Mouse (Mus musculus): ENCODE measurements around the gene Gimap9. TPM values are rescaled to one million over a fixed set of nuclear protein-coding genes. Genes with fewer than 3 reads are reported as not detected.

Gene Gimap9
- total RNA-seq, 2 experiments from 2014 or later: 5.9 to 12.1 TPM

GRCm38 (mm10) chr6:48685251-48685650 lies 9.3 kb downstream of the Gimap9 start:
- ATAC-seq (replicated peaks; ENCODE audit: low FRiP score, poor library complexity, severe bottlenecking): no peak

DNA sequence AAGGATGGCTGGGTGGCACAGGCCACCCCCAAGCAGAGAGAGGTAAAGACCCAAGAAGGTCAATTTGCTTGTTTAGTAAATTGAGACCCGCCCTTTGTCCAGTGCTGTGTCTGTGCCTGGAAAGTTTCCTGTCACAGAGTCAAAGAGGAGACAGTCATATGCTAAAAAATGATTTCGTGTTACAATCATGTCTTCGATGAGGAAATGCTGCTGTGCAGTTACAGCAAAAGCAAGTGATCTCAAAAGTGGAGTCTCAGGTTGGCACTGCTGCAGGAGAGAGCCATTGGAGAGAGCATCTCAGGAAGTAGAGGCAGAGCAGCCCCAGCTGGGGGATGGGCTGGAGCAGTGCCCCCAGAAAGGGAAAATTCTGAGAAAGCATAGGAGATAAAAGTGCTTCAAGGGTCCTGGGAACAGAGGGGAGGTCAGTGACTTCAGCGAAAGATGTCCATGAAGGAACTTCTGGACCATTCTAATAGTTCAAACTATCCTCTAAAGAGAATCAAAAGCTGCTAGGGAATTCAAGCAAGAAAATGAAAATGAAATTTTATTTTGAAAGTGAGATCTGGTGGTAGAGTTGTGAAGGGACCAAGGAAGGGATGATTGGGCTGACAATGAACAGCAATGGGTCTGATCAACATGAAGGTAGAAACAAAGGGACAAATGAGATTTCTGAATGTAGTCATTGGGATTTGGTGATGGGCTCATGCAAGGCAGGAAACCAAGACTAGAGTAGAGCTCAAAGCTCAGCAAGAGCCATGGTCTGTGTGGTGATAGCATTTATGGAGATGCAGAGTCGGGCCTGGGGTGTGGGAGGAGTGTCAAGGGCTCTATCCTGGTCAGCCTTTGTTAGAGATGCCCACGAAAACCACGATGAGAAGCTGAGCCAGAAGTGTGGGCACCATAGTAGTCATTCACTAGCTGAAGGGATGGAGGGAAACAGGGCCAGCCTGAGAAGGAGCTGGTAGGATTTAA lies 10.1 kb downstream of the Gimap9 start:
- no peak for ATAC-seq (replicated peaks; ENCODE audit: low FRiP score, poor library complexity, severe bottlenecking)

GRCm38 (mm10) chr6:48687077-48687476 lies 11.1 kb downstream of the Gimap9 start:
- ATAC-seq (replicated peaks; ENCODE audit: low FRiP score, poor library complexity, severe bottlenecking): no peak

- no peak for ATAC-seq (replicated peaks; ENCODE audit: low FRiP score, poor library complexity, severe bottlenecking)
Measured at GRCm38 (mm10) chr6:48689320-48689719, 13.4 kb downstream of the Gimap9 start.

- no peak for ATAC-seq (replicated peaks; ENCODE audit: low FRiP score, poor library complexity, severe bottlenecking)
Measured at GRCm38 (mm10) chr6:48692962-48693361, 17.0 kb downstream of the Gimap9 start.

DNA sequence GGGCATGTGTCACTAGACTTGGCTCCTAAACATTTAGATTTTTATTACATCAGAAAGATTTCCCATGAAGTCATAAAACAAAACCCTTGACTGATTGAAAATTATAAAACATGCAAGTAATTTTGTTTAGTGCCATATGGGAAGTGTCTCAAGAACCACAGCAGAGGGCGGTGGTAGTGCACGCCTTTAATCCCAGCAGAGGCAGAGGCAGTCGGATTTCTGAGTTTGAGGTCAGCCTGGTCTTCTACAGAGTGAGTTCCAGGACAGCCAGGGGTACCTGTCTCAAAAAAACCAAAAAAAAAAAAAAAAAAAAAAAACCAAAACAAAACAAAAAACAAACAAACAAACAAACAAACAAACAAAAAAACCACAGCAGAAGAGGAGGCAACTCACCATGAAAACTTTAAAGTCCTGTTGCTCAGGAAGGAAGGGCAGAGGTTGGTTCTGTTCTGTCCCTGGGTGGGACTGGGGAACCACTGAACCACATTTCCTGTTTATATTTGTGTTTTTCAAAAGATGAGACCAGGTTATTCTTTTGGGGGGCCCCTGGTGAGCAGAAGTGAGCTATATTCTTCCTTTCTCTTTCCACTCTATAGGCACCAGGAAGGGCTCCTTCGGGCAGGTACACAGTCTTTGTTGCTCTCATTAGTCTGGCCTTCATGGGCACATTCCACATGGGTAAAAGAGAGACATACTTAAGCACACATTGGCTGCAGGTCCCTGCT lies 21.1 kb downstream of the Gimap9 start:
- ATAC-seq (replicated peaks; ENCODE audit: low FRiP score, poor library complexity, severe bottlenecking): no peak

- no peak for ATAC-seq (replicated peaks; ENCODE audit: low FRiP score, poor library complexity, severe bottlenecking)
Measured at GRCm38 (mm10) chr6:48697555-48697930, 21.6 kb downstream of the Gimap9 start.

- no peak for ATAC-seq (replicated peaks; ENCODE audit: low FRiP score, poor library complexity, severe bottlenecking)
Measured at GRCm38 (mm10) chr6:48698066-48698856, 22.3 kb downstream of the Gimap9 start.

DNA sequence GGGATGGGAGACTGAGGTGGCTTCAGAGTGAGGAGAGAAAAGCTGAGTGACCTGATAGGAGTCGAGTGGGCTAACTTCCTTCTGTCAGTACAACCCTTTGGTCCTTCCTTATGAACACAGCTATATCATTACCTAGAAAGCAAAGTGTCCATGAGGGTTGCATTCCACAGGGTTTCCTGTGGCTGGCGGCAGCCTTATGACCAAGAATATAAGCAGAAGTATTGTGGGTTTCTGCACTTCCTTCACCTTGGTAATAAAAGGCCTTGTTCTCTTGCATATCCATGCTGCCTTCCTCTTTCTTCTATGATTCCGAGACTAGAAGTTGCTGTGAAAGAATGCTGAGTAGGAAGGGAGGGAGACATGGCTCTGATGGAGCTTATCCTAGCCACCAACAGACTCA lies 23.0 kb downstream of the Gimap9 start:
- no peak for ATAC-seq (replicated peaks; ENCODE audit: low FRiP score, poor library complexity, severe bottlenecking)

- no peak for ATAC-seq (replicated peaks; ENCODE audit: low FRiP score, poor library complexity, severe bottlenecking)
Measured at GRCm38 (mm10) chr6:48700251-48701075, 24.5 kb downstream of the Gimap9 start.

- ATAC-seq (replicated peaks; ENCODE audit: low FRiP score, poor library complexity, severe bottlenecking): no peak
Measured at GRCm38 (mm10) chr6:48702146-48702545, 26.2 kb downstream of the Gimap9 start.

DNA sequence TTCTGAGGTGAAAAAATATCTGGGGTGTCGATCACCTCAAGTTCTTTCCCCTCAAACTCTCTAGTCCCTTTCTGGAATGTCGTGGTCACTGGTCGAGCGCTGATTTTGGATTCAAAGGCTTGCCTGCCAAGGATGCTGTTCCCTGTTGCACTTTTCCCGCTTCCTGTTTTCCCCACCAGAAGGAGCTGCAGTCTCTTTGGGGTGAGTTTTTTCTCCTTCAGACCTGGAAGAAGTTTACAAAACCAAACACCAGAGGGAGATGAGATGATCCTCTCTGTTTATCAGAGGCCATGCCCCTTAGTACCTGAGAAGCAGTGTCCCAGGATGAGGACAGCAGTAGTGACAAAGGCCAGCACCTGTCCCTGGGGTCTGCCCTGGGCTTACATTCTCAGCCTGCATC lies 26.7 kb downstream of the Gimap9 start:
- ATAC-seq (replicated peaks; ENCODE audit: low FRiP score, poor library complexity, severe bottlenecking): no peak

DNA sequence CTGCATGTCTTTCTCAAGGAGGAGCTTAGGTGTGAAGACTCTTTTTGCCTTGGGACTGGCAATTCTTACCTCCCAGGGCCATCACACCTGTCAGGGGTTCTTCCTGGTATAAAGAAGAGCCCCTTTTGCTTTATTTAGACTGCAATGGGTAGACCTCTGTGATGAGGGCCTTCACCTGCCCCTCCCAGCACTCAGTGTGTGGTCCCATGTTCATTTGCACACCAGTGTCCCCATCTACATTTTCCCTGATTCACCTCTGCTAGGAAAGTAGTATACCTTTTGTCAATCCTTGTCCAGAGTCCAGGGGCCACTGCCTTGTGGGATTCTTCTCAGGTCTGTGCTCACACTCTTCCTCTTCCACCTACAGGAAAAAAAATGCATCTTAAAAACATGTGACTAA lies 28.2 kb downstream of the Gimap9 start:
- ATAC-seq (replicated peaks; ENCODE audit: low FRiP score, poor library complexity, severe bottlenecking): no peak

DNA sequence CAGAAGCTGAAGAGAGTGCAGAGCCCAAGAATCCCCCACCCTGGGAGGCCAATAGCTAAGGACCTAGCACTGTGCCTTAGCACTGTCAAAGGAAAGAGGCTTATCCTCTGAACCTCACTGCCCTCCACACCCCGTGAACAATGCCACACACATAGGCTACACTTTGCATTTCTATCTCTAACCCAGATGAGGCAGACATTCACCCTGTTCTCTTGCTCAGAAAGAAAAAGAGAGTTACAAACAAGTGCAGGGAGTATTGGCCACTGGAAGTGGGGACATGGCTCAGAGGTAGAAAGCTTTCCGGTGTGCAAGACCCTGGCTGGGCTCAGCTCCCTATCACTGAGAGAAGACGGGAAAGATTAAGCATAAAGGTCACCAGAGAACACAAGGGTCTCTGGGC lies 30.2 kb downstream of the Gimap9 start:
- no peak for ATAC-seq (replicated peaks; ENCODE audit: low FRiP score, poor library complexity, severe bottlenecking)

GRCm38 (mm10) chr6:48718455-48718854 lies 42.5 kb downstream of the Gimap9 start, which contains the start of the genes Gm28053 and Gimap7:
Gene Gm28053, plus strand, starts transcription at chr6:48718607.
Gene Gimap7, plus strand, starts transcription at chr6:48718621.
- ATAC-seq (replicated peaks; ENCODE audit: low FRiP score, poor library complexity, severe bottlenecking): no peak

GRCm38 (mm10) chr6:48720326-48720725 lies 44.4 kb downstream of the Gimap9 start:
- ATAC-seq (replicated peaks; ENCODE audit: low FRiP score, poor library complexity, severe bottlenecking): no peak

DNA sequence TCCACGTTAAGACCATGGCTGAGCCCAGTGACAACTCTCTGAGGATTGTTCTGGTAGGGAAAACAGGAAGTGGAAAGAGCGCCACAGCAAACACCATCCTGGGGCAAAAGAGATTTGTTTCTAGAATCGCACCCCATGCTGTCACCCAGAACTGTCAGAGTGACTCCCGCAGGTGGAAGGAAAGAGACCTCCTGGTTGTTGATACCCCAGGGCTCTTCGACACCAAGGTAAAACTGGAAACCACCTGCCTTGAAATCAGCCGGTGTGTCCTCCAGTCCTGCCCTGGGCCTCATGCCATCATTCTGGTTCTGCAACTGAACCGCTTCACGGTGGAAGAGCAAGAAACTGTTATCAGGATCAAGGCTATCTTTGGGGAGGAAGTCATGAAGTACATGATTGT lies 47.5 kb downstream of the Gimap9 start:
- ATAC-seq (replicated peaks; ENCODE audit: low FRiP score, poor library complexity, severe bottlenecking): no peak

GRCm38 (mm10) chr6:48725476-48725875 lies 49.5 kb downstream of the Gimap9 start:
- ATAC-seq (replicated peaks; ENCODE audit: low FRiP score, poor library complexity, severe bottlenecking): no peak

DNA sequence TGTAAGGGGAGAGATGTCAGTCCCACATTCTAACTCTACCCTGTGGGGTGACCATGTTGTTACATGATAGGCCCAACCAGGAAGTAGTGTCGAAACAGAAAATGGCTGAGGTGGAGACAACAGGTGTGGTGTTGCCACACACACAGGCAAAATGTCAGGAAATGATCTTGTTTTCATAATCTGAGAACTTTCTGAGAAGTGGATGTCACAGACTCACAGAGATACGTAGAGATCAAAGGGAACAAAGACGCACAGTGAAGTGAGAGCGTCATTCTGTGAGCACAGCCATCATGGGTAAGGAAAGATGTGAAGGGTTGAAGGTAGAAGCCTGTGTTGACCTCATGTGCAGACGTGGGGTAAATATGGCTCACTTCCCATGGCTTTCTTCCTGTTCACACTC lies 51.8 kb downstream of the Gimap9 start:
- no peak for ATAC-seq (replicated peaks; ENCODE audit: low FRiP score, poor library complexity, severe bottlenecking)
